Mouse (Mus musculus) G1E (cell line): ENCODE measurements around the gene Clstn1.

ENCODE experiments used
- CTCF ChIP-seq: IDR thresholded peaks from 2 replicates; pipeline ENCODE4 v1.5.1; 2012; ENCODE audit warnings: low read depth, low read length, inconsistent platforms, mixed read lengths
- GATA1 ChIP-seq: IDR thresholded peaks from 2 replicates; pipeline ENCODE4 v1.6.1; 2012; ENCODE audit warnings: borderline replicate concordance, low read length, inconsistent platforms, mixed read lengths
- TAL1 ChIP-seq: conservative IDR thresholded peaks from 2 replicates; pipeline ENCODE4 v1.6.1; 2012; ENCODE audit warnings: low read depth, low read length, inconsistent platforms, mixed read lengths

GRCm38 (mm10) chr4:149623711-149624110 lies 37.4 kb downstream of the Clstn1 start:
- TF ChIP-seq CTCF = no peak
- no peak for TF ChIP-seq GATA1
- no peak for TF ChIP-seq TAL1
